Mouse (Mus musculus) intestine, postnatal 0 days (tissue): ENCODE measurements around the gene Glycam1. TPM values are rescaled to one million over a fixed set of nuclear protein-coding genes. Genes with fewer than 3 reads are reported as not detected.
A peak's percentile ranks its signal among the peaks of the same experiment; 100 is the strongest.

ENCODE experiments used
- ATAC-seq: fragments of 200-750 bp; cut with Nextera tagmentation; 2 replicates; pipeline ENCODE4 v1.8.0; 2017; ENCODE audit warnings: mild to moderate bottlenecking, moderate TSS enrichment, moderate library complexity
- H3K27ac ChIP-seq: fragments of 300-500 bp; sonication (generic); 2 replicates; pipeline ENCODE4 v1.5.1; 2014; ENCODE audit warnings: mild to moderate bottlenecking, low read depth, low read length, moderate library complexity
- H3K27me3 ChIP-seq: fragments of 300-500 bp; sonication (generic); replicated peaks from 2 replicates; pipeline ENCODE4 v1.6.1; 2014; ENCODE audit warnings: low read length, mixed read lengths; ENCODE audit not compliant: control insufficient read depth, insufficient read depth
- H3K36me3 ChIP-seq: fragments of 300-500 bp; sonication (generic); 2 replicates; pipeline ENCODE4 v1.6.1; 2014; ENCODE audit warnings: mild to moderate bottlenecking, moderate library complexity; ENCODE audit not compliant: control insufficient read depth, insufficient read depth
- H3K4me1 ChIP-seq: fragments of 300-500 bp; sonication (generic); replicated peaks from 2 replicates; pipeline ENCODE4 v1.6.1; 2014; ENCODE audit warnings: antibody characterized with exemption, low read length, mixed read lengths; ENCODE audit not compliant: control insufficient read depth, insufficient read depth
- H3K4me2 ChIP-seq: fragments of 300-500 bp; sonication (generic); replicated peaks from 2 replicates; pipeline ENCODE4 v1.6.1; 2014; ENCODE audit warnings: low read depth, mild to moderate bottlenecking, moderate library complexity
- H3K4me3 ChIP-seq: fragments of 300-500 bp; sonication (generic); 2 replicates; pipeline ENCODE4 v1.5.1; 2014; ENCODE audit warnings: low read depth, low read length
- H3K9ac ChIP-seq: fragments of 300-500 bp; sonication (generic); 2 replicates; pipeline ENCODE4 v1.6.1; 2014; ENCODE audit warnings: mild to moderate bottlenecking, low read depth, low read length
- H3K9me3 ChIP-seq: fragments of 300-500 bp; sonication (generic); 2 replicates; pipeline ENCODE4 v1.6.1; 2016; ENCODE audit warnings: mixed run types; ENCODE audit not compliant: control insufficient read depth
- CTCF ChIP-seq: sonication (generic); IDR thresholded peaks from 2 replicates; pipeline ENCODE4 v1.5.1; 2016; ENCODE audit warnings: low read depth, mild to moderate bottlenecking, control low read depth, antibody characterized with exemption, moderate library complexity
- WGBS: fragments of 180-500 bp; shearing (Covaris S2); extraction: QIAGEN DNeasy Blood & Tissue Kit; methylation state at CpG from one replicate; pipeline ENCODE4 v1.1.7; 2014; 5-methylcytosine and 5-hydroxymethylcytosine counted together
- polyA plus RNA-seq: library from polyadenylated mRNA; unstranded; fragments of >200 nt; fragmentation: Nextera tagmentation; extraction: Ambion mirVana; gene quantifications from 2 replicates; pipeline ENCODE4 v1.2.1, GENCODE M21; 2015

Gene Glycam1
- polyA plus RNA-seq, 1 experiment from 2014 or later = 3.8 TPM

- peak; percentile 54 for ATAC-seq
- no peaks in the 10 kb centered on the region for H3K36me3 ChIP-seq
- H3K4me3 ChIP-seq = no peak overlapping the region
- no peak overlapping the region for H3K9ac ChIP-seq
- TF ChIP-seq CTCF = no peak
- 0 out of 2 replicates have a peak, but pooled peaks cover 5% of the 10 kb centered on the region for H3K4me1 ChIP-seq
- no peak overlapping the region for H3K27ac ChIP-seq
- H3K4me2 ChIP-seq = no peak overlapping the region
- 71% methylated on average over 3 of the region's 3 CpGs for WGBS
- H3K9me3 ChIP-seq = no peaks in the 10 kb centered on the region
- no peaks in the 10 kb centered on the region for H3K27me3 ChIP-seq
Observed at GRCm38 (mm10) chr15:103523156-103523555, 41.7 kb downstream of the Glycam1 start.

- Histone ChIP-seq H3K27me3 (no peaks in the 10 kb centered on the region), H3K9me3 (no peaks in the 10 kb centered on the region), H3K4me1 (0 out of 2 replicates have a peak, but pooled peaks cover 5% of the 10 kb centered on the region), H3K4me3 (no peak overlapping the region), H3K27ac (0 out of 2 replicates have a peak overlapping the region, but pooled peaks have one; percentile 35), H3K36me3 (no peaks in the 10 kb centered on the region), H3K4me2 (no peak overlapping the region), H3K9ac (no peak overlapping the region)
- TF ChIP-seq CTCF = no peak
- WGBS = 56% methylated on average over 3 of the region's 3 CpGs
- peak; percentile 85 for ATAC-seq
Observed at GRCm38 (mm10) chr15:103522458-103523099, 42.3 kb downstream of the Glycam1 start.

GRCm38 (mm10) chr15:103519386-103520378 is 45.2 kb downstream of the Glycam1 start:
- ATAC-seq = no peak
- Histone ChIP-seq H3K4me2 (no peak overlapping the region), H3K9ac (no peak overlapping the region), H3K4me3 (no peak overlapping the region), H3K9me3 (no peaks in the 10 kb centered on the region), H3K27ac (no peak overlapping the region), H3K36me3 (no peaks in the 10 kb centered on the region), H3K27me3 (no peaks in the 10 kb centered on the region), H3K4me1 (0 out of 2 replicates have a peak, but pooled peaks cover 5% of the 10 kb centered on the region)
- WGBS = 35% methylated on average over 4 of the region's 4 CpGs
- no peak for TF ChIP-seq CTCF

GRCm38 (mm10) chr15:103518600-103519385 is 46.1 kb downstream of the Glycam1 start:
- H3K9ac ChIP-seq = no peak overlapping the region
- no peaks in the 10 kb centered on the region for H3K9me3 ChIP-seq
- no peaks in the 10 kb centered on the region for H3K27me3 ChIP-seq
- no peaks in the 10 kb centered on the region for H3K36me3 ChIP-seq
- no peak for ATAC-seq
- no peak for TF ChIP-seq CTCF
- H3K27ac ChIP-seq = no peak overlapping the region
- H3K4me1 ChIP-seq = 0 out of 2 replicates have a peak, but pooled peaks cover 5% of the 10 kb centered on the region
- 28% methylated on average over 5 of the region's 5 CpGs for WGBS
- no peak overlapping the region for H3K4me2 ChIP-seq
- no peak overlapping the region for H3K4me3 ChIP-seq

- no peak for TF ChIP-seq CTCF
- Histone ChIP-seq H3K4me2 (peak overlapping the region; percentile 63), H3K36me3 (no peaks in the 10 kb centered on the region), H3K27me3 (peaks cover 3% of the 10 kb centered on the region; the same call in 1 of the 2 replicates), H3K4me1 (peaks cover 3% of the 10 kb centered on the region; the same call in 1 of the 2 replicates), H3K27ac (no peak overlapping the region), H3K9me3 (no peaks in the 10 kb centered on the region), H3K4me3 (no peak overlapping the region), H3K9ac (no peak overlapping the region; the same call in 1 of the 2 replicates)
- 39% methylated on average over 3 of the region's 3 CpGs for WGBS
- no peak for ATAC-seq
Observed at GRCm38 (mm10) chr15:103514914-103515313, 50.0 kb downstream of the Glycam1 start.
